Mouse (Mus musculus): ENCODE results near the gene Cops7a. TPM values are rescaled to one million over a fixed set of nuclear protein-coding genes. Genes with fewer than 3 reads are reported as not detected.

Cops7a gene
- polyA plus RNA-seq, 1 experiment from 2014 or later, result 136 TPM

DNA sequence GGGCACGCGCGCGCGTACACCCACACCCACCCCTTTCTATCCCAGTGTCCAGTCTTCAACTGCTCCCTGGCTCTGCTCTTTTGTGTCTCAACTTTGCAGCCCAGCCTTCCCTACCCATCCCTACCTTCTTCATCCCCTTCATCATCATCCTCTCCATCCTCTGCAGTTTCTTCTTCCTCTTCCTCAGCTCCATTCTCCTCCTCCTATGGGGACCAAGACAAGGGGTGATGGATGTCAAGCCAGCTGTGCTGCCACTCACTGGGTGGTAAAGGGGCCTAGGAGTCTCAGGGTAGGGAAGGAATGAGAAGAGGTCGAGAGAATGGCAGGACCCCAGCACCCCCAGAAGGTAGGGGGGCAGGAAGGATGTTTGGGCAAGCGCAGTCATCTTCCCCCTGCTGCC, 50.8 kb downstream of the Cops7a start:
- Histone ChIP-seq H3K4me3 (peak overlapping the region; percentile 66), H3K27me3 (ENCODE audit: poor library complexity, severe bottlenecking) (peaks cover 40% of the 10 kb centered on the region), H3K36me3 (replicated peaks) (peaks cover 31% of the 10 kb centered on the region), H3K4me1 (peaks cover 80% of the 10 kb centered on the region), H3K9me3 (no peaks in the 10 kb centered on the region), H3K27ac (peak overlapping the region; percentile 100)
- WGBS, result 77% methylated on average over 7 of the region's 7 CpGs
- no peak for DNase-seq (ENCODE audit: extremely low spot score, low spot score)

DNA sequence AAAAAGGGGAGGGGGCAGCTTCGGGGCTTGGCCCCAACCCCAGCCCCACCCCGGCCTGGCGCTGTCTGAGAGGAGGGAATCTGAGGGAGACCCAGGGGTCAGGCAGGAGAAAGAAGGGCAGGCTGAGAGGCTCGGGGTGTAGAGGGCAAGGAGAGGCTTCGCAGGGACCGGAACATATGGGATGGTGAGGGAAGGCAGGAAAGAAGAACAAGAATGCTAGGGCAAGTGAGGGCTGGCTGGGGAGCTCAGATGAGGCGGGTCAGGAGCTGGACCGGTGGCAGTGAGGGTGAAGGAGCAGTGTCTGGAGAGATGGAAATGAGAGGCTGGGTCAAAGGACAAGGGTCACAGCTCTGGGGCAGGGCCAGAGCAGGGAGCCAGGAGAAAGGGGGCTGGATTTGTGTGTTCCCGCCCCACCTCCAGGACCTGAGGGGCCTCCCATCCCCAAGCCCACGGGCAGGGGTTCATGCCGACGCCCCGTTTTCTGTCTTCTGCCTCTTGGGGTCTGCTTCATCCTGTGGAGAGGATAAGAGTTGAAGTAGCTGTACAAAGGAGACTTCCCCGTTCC, 51.5 kb downstream of the Cops7a start:
- no peak for DNase-seq (ENCODE audit: extremely low spot score, low spot score)

DNA sequence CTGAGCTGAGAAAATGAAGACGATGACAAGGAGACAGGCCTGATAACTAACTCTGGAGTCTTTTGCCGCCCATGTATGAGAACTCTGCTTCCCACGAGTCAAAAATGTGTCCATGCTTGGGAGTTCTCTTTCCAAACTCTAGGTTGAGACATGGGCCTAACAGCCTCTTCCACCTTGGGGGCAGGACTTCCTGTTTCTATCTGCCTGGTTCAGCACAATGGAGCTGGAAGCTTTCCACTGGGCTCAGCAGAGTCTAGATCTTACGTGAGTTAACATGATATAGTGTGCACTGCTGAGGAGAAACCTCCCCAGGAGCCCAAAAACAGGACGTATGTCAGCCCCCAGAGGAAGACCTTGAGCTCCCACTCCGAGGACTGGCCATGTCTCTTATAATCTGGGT, 52.1 kb downstream of the Cops7a start:
- Histone ChIP-seq H3K36me3 (replicated peaks) (peaks cover 31% of the 10 kb centered on the region), H3K4me1 (peaks cover 68% of the 10 kb centered on the region), H3K27ac (peak overlapping the region; percentile 54; the same call in 1 of the 2 replicates), H3K4me3 (peak overlapping the region; percentile 66; the same call in 1 of the 2 replicates), H3K27me3 (ENCODE audit: poor library complexity, severe bottlenecking) (peaks cover 53% of the 10 kb centered on the region), H3K9me3 (no peaks in the 10 kb centered on the region)
- no peak for DNase-seq (ENCODE audit: extremely low spot score, low spot score)
- 73% methylated on average over 6 of the region's 6 CpGs for WGBS

More for the DNA sequence above, 51.5 kb downstream of the Cops7a start:
- Histone ChIP-seq H3K27ac (peak overlapping the region; percentile 54), H3K27me3 (ENCODE audit: poor library complexity, severe bottlenecking) (peaks cover 47% of the 10 kb centered on the region), H3K36me3 (replicated peaks) (peaks cover 31% of the 10 kb centered on the region), H3K9me3 (no peaks in the 10 kb centered on the region), H3K4me3 (peak overlapping the region; percentile 66; the same call in 1 of the 2 replicates), H3K4me1 (peaks cover 74% of the 10 kb centered on the region)
- 61% methylated on average over 14 of the region's 14 CpGs for WGBS

DNA sequence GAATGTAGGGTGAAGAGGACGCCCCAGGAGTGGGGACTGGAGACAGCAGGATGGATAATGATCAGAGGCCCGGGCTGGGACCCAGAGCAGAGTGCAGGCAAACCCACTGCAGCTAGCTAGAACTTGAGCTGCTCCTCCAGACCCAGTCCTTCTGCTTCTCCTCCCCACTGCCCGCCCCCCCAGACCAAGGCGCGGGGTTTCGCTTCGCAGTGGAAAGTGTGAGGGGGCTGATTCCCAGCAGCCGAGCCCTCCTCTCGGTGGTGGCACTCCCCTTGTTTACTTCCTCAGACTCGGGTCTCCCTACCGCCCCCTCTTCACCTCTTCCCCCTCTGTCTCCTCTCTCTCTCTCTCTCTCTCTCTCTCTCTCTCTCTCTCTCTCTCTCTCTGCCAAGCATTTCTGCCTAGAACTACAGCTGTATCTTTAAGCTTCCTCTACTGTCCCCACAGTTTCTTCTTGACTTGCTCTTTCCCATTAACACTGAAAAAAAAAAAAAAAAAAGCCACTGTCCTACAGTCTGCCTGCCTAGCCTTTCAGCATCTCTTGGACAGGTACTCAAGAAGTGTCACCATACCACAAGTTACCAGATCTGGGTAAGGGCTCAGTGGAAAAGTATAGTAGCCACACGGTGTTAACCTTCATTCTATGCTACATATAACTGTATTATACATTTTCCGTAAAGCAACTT, 53.7 kb downstream of the Cops7a start, which contains the start of gene Lag3:
TSS of gene Lag3 (minus strand) at position 173 of the 686 bp plus-strand sequence.
- WGBS, result 16% methylated on average over 11 of the region's 13 CpGs
- Histone ChIP-seq H3K4me1 (peaks cover 62% of the 10 kb centered on the region), H3K4me3 (peak within 1 kb of the TSS; percentile 45; the same call in 1 of the 2 replicates), H3K27me3 (ENCODE audit: poor library complexity, severe bottlenecking) (peaks cover 56% of the 10 kb centered on the region), H3K9me3 (no peaks in the 10 kb centered on the region), H3K27ac (peak within 1 kb of the TSS; percentile 81), H3K36me3 (replicated peaks) (peaks cover 31% of the 10 kb centered on the region)
- no peak for DNase-seq (ENCODE audit: extremely low spot score, low spot score)

DNA sequence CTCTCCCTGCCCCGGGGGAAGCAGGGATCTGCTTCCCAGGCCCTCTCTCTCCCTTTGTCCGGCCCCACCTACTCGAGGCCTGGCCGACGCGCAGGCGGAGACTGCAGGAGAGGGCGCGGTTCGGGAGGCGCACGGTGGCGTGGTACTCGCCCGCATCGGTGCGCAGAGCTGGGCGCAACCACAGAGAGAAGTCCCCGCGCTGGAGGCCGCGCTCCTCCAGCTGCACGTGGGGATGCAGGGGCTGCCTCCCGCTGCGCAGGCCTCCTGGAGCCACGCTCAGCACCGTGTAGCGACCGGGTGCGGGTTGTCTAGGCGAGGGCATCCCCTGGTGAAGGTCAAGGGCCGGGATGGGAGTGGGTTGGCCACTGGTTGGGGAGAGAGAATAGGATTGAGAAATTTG, 55.3 kb downstream of the Cops7a start:
- WGBS, result 3% methylated on average over 32 of the region's 32 CpGs
- Histone ChIP-seq H3K27me3 (ENCODE audit: poor library complexity, severe bottlenecking) (peaks cover 56% of the 10 kb centered on the region), H3K9me3 (no peaks in the 10 kb centered on the region), H3K27ac (peak overlapping the region; percentile 81), H3K4me1 (peaks cover 51% of the 10 kb centered on the region), H3K4me3 (peak overlapping the region; percentile 45), H3K36me3 (replicated peaks) (peaks cover 28% of the 10 kb centered on the region)
- DNase-seq (ENCODE audit: extremely low spot score, low spot score), result no peak

Other genes with a start within 250 kb of the Cops7a start
- gene Ptpn6, start 226.8 kb downstream of the Cops7a start, polyA plus RNA-seq (2016; fragmentation: Nextera tagmentation; extraction: Ambion mirVana), result 4.8 and 5.2 TPM in 2 replicates
- gene Grcc10, start 224.2 kb downstream of the Cops7a start, polyA plus RNA-seq (2016; fragmentation: Nextera tagmentation; extraction: Ambion mirVana), result 397 and 415 TPM in 2 replicates
- gene Gm45234, start 209.5 kb downstream of the Cops7a start, polyA plus RNA-seq (2016; fragmentation: Nextera tagmentation; extraction: Ambion mirVana), result not detected in 2 replicates
- 12.5 and 14.2 TPM in 2 replicates for gene Atn1, start 209.0 kb downstream of the Cops7a start, polyA plus RNA-seq (2016; fragmentation: Nextera tagmentation; extraction: Ambion mirVana)
- gene Eno2, start 195.9 kb downstream of the Cops7a start, polyA plus RNA-seq (2016; fragmentation: Nextera tagmentation; extraction: Ambion mirVana), result 4.0 and 4.4 TPM in 2 replicates
- 4.9 and 5.3 TPM in 2 replicates for gene Lrrc23, start 185.8 kb downstream of the Cops7a start, polyA plus RNA-seq (2016; fragmentation: Nextera tagmentation; extraction: Ambion mirVana)
- 7.4 and 8.9 TPM in 2 replicates for gene Spsb2, start 156.9 kb downstream of the Cops7a start, polyA plus RNA-seq (2016; fragmentation: Nextera tagmentation; extraction: Ambion mirVana)
- gene Tpi1, start 151.2 kb downstream of the Cops7a start, polyA plus RNA-seq (2016; fragmentation: Nextera tagmentation; extraction: Ambion mirVana), result 1,048 and 1,068 TPM in 2 replicates
- gene Usp5, start 136.1 kb downstream of the Cops7a start, polyA plus RNA-seq (2016; fragmentation: Nextera tagmentation; extraction: Ambion mirVana), result 214 and 215 TPM in 2 replicates
- 271 and 298 TPM in 2 replicates for gene Cdca3, start 136.0 kb downstream of the Cops7a start, polyA plus RNA-seq (2016; fragmentation: Nextera tagmentation; extraction: Ambion mirVana)
- 0.32 and 0.42 TPM in 2 replicates for gene Gnb3, start 125.3 kb downstream of the Cops7a start, polyA plus RNA-seq (2016; fragmentation: Nextera tagmentation; extraction: Ambion mirVana)
- gene P3h3, start 107.8 kb downstream of the Cops7a start, polyA plus RNA-seq (2016; fragmentation: Nextera tagmentation; extraction: Ambion mirVana), result 9.7 TPM in 2 replicates
- gene Gpr162, start 101.6 kb downstream of the Cops7a start, polyA plus RNA-seq (2016; fragmentation: Nextera tagmentation; extraction: Ambion mirVana), result 2.1 and 2.5 TPM in 2 replicates
- 0.17 TPM in 1 of 2 replicates, not detected in the other for gene Cd4, start 77.3 kb downstream of the Cops7a start, polyA plus RNA-seq (2016; fragmentation: Nextera tagmentation; extraction: Ambion mirVana)
- 0.76 and 0.88 TPM in 2 replicates for gene Lag3, start 53.8 kb downstream of the Cops7a start, polyA plus RNA-seq (2016; fragmentation: Nextera tagmentation; extraction: Ambion mirVana)
- gene Ptms, start 45.4 kb downstream of the Cops7a start, polyA plus RNA-seq (2016; fragmentation: Nextera tagmentation; extraction: Ambion mirVana), result 218 and 224 TPM in 2 replicates
- gene Mlf2, start 34.2 kb downstream of the Cops7a start, polyA plus RNA-seq (2016; fragmentation: Nextera tagmentation; extraction: Ambion mirVana), result 388 and 398 TPM in 2 replicates
- 1.4 and 1.7 TPM in 2 replicates for gene Pianp, start 31.2 kb upstream of the Cops7a start, polyA plus RNA-seq (2016; fragmentation: Nextera tagmentation; extraction: Ambion mirVana)
- 8.2 and 12.1 TPM in 2 replicates for gene Zfp384, start 43.6 kb upstream of the Cops7a start, polyA plus RNA-seq (2016; fragmentation: Nextera tagmentation; extraction: Ambion mirVana)
- 117 and 121 TPM in 2 replicates for gene Ing4, start 74.2 kb upstream of the Cops7a start, polyA plus RNA-seq (2016; fragmentation: Nextera tagmentation; extraction: Ambion mirVana)
- gene Acrbp, start 84.2 kb upstream of the Cops7a start, polyA plus RNA-seq (2016; fragmentation: Nextera tagmentation; extraction: Ambion mirVana), result 12.8 and 12.9 TPM in 2 replicates
- 0.22 and 0.30 TPM in 2 replicates for gene Lpar5, start 102.4 kb upstream of the Cops7a start, polyA plus RNA-seq (2016; fragmentation: Nextera tagmentation; extraction: Ambion mirVana)
- gene Chd4, start 130.4 kb upstream of the Cops7a start, polyA plus RNA-seq (2016; fragmentation: Nextera tagmentation; extraction: Ambion mirVana), result 91.0 and 99.4 TPM in 2 replicates
- 101 and 103 TPM in 2 replicates for gene Nop2, start 166.4 kb upstream of the Cops7a start, polyA plus RNA-seq (2016; fragmentation: Nextera tagmentation; extraction: Ambion mirVana)
- gene Iffo1, start 179.7 kb upstream of the Cops7a start, polyA plus RNA-seq (2016; fragmentation: Nextera tagmentation; extraction: Ambion mirVana), result 9.2 and 10.0 TPM in 2 replicates
- 3,225 and 3,313 TPM in 2 replicates for gene Gapdh, start 200.9 kb upstream of the Cops7a start, polyA plus RNA-seq (2016; fragmentation: Nextera tagmentation; extraction: Ambion mirVana)
- 271 and 274 TPM in 2 replicates for gene Ncapd2, start 226.2 kb upstream of the Cops7a start, polyA plus RNA-seq (2016; fragmentation: Nextera tagmentation; extraction: Ambion mirVana)
- gene Mrpl51, start 226.3 kb upstream of the Cops7a start, polyA plus RNA-seq (2016; fragmentation: Nextera tagmentation; extraction: Ambion mirVana), result 232 and 239 TPM in 2 replicates

Data from forebrain, embryonic 10.5 days (tissue).